Mouse (Mus musculus) adrenal gland, adult 8-10 months (tissue): ENCODE measurements around the gene Sgcd. TPM values are rescaled to one million over a fixed set of nuclear protein-coding genes. Genes with fewer than 3 reads are reported as not detected.

Experiments used
- DNase-seq: peaks from one replicate; pipeline ENCODE4 v3.0.0; 2022
- total RNA-seq, 4 experiments: library from RNA; stranded (reverse); gene quantifications; 2 replicates each; pipeline ENCODE4 v1.2.4; 2022

Gene Sgcd
- total RNA-seq, 4 experiments from 2014 or later = 7.8 to 18.0 (median 8.9) TPM

- DNase-seq = no peak
Measured at GRCm38 (mm10) chr11:47264267-47264984, 724.3 kb downstream of the Sgcd start.

- DNase-seq = no peak
Measured at GRCm38 (mm10) chr11:47250301-47250700, 738.5 kb downstream of the Sgcd start.

- DNase-seq = no peak
Measured at GRCm38 (mm10) chr11:47248345-47248893, 740.4 kb downstream of the Sgcd start.

GRCm38 (mm10) chr11:47247703-47248344, 740.9 kb downstream of the Sgcd start:
- DNase-seq = no peak

GRCm38 (mm10) chr11:47242401-47242800, 746.4 kb downstream of the Sgcd start:
- DNase-seq = no peak

GRCm38 (mm10) chr11:47228222-47228621, 760.5 kb downstream of the Sgcd start:
- DNase-seq = no peak

GRCm38 (mm10) chr11:47224148-47224547, 764.6 kb downstream of the Sgcd start:
- DNase-seq = no peak

DNA sequence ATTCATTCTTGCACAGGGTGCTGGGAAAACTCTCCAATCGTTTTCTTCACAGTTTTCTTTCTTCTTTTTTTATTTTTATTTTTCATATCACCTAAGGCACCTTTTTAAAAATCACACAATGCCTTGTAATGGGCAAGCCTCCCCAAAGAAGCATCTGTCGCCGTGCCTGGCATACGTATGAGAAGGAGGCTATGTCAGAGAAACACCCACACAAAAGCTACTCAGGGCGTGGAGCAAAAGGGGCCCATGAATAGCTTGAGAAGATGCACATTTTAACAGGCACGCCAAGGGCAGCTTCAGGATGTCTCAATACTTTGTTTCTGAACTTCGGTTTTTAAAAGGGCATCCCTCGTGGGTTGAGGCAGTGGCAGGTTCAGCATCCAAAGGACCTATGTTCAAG, 777.2 kb downstream of the Sgcd start:
- DNase-seq = no peak

DNA sequence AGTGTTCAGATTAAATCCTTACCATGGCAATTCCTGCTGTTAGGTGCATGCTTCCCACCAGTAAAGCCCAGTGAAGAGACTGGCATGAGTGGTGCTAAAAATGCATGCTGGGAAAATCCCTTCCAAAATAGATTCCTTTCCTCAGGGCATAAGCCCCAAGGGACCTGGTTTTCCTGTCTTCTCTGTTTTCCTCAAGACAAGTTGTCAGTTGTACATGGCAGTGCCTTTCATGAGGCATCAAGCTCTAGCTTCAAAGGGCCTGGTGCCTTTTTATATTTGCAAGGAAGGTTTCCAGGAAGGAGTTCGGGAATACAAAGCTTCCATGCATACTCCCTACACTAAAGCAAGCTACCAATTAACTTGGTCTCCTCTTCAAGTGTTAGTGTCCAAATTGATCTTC, 782.3 kb downstream of the Sgcd start:
- DNase-seq = no peak

DNA sequence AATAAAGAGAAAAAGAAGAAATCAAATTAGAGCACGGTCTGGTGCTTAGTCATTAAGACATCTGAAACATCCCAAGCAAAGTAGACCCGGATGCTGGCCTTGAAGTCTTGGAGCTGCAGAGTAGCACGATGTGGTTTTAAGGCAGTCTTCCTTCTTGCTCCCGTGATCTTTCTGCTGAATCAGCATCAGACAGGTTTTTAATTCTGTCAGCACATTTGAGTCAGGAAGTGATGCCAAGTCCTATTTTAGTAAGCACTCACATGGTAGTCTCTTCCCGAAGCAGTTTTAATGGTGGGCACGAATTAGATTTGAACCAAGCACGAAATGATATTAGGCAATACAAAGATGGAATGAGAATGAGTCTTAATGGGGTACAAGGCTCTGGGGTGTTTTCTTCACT, 789.7 kb downstream of the Sgcd start:
- DNase-seq = no peak

DNA sequence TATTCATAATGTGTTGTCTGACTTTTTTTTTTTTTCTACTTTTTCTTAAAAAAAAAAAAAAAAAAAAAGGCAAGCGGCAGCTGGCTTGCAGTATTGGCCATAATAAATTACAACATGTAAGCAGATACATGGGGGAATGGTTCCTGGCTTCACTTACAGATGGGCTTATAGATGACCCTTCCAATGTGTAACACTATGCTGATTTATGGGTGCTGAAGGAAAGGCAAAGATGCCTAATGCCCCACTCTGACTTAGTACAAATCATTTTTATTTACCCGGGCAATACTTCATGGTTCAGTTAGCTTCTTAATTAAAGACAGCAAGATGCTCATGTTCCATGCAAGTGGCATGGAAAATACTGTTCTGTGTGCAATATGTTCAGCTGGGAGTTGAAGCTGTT, 800.2 kb downstream of the Sgcd start:
- DNase-seq = no peak

GRCm38 (mm10) chr11:47174977-47175376, 813.8 kb downstream of the Sgcd start:
- DNase-seq = no peak

- DNase-seq = no peak
Measured at GRCm38 (mm10) chr11:47170926-47171625, 817.7 kb downstream of the Sgcd start.

DNA sequence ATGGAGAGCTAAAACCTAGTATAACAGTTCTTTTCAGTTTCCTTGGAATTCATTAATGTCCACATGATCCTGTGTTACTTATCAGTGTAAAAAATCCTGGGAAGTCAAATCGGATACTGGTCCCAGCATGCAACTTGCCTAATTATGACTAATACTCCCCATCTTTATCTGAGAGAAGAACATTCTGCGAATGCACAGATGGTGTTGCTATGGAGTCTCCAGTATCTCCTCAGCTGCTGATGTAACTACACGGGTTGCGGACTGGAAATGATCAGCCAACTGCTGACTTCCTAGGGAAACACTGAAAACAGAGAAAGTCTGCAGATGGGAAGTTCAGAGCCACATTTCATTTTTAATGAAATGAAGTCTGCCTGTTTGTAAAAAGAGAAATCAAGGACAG, 821.4 kb downstream of the Sgcd start:
- no peak for DNase-seq

DNA sequence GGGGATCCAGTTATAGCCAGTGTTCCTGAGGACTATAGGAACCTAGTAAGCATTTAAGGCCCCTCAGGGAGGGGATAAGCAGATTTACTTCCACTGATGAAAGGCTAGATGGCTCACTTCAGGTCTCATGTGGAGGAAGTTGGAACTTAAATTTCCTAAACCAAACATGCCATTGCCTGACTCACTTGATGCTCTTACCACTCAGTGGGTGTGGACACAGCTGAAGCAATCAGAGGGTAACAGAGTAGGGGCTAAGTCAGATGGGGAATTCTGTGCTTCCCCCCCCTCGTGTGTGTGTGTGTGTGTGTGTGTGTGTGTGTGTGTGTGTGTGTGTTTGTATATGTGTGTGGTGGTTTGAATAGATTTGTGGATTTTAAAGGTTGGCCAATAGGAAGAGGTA, 830.7 kb downstream of the Sgcd start:
- DNase-seq = no peak

DNA sequence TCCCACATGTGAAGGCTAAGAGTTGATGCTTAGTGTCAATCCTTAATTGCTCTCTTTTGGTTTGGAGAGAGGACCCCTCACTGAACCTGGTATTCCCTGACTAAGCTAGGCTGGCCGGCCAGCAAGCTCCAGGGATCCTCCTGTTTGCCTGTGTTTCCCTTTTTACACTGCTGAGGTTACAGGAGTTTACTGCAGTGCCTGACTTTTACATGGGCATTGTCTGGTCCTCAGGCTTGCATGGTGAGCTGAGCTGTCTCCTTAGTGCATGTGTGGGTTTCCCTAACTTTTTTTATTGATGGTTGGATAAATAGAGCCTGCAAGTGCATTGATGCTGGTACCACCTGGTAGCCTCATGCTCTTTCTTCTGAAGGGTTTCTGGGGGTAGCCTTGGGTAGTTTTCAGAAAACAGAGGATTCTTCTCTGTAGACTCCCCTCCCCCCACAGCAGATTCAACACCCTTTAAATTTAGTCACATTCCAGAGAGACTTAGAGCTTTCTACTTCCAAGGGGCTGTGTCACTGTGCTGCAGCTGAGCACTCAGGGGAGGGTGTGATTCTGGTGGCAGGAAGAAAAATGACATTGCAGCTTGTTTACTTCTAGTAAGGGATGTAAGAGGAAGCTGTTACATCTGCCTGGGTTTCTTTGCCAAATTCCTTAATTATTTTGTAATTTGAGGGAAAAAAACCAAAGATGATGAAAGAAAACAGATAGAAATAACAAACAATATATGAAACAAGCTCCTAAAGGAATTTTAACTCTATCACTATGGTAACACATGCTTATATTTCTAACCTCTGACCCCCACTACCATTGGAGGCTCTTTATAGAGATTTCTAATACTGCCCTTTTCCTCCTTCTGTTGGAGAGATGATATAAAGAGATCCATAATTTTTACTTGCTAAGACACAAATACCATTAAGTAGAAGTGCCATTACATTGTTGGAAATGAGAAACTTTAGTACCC, 831.8 kb downstream of the Sgcd start:
- no peak for DNase-seq

- DNase-seq = no peak
Measured at GRCm38 (mm10) chr11:47154837-47155430, 833.8 kb downstream of the Sgcd start.

DNA sequence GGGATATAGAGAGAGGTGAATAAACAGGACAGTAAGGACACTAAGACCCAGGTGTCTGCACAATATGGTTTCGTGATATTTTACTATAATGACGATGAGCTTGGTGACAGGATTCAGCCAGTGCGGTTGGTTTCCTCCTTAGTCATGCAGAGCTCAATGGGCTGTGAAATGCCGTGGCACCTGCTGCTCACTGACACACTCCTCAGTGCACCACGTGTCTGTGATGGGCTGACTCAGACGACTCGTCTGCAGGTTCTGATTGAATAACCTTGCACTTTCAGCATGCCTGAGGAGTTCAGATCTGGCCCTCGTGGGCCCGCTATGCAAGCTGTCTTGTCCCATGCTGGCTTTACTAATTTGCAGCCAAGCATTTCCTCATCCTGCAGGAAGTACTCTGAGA, 839.2 kb downstream of the Sgcd start:
- DNase-seq = no peak

- DNase-seq = no peak
Measured at GRCm38 (mm10) chr11:47139867-47140266, 848.9 kb downstream of the Sgcd start.

- no peak for DNase-seq
Measured at GRCm38 (mm10) chr11:47139271-47139670, 849.5 kb downstream of the Sgcd start.

DNA sequence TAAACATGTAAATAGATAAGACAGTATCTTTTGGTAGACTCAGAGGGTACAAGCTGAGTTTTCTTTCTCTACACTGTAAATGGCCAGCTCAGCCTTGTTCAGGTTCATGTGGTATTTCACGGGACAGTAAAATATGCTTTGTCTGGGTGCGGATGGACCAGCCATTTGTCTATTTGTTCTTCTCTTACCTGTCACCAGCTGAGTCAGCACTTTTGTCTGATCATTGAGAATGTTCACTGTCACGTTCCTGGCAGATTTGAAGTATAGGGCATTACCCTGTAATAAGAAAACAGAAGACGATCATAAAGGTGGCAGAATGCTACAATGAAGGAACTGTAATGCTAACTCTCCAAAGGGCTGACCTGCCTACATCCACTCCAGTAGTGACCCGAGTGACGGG, 856.4 kb downstream of the Sgcd start:
- no peak for DNase-seq

DNA sequence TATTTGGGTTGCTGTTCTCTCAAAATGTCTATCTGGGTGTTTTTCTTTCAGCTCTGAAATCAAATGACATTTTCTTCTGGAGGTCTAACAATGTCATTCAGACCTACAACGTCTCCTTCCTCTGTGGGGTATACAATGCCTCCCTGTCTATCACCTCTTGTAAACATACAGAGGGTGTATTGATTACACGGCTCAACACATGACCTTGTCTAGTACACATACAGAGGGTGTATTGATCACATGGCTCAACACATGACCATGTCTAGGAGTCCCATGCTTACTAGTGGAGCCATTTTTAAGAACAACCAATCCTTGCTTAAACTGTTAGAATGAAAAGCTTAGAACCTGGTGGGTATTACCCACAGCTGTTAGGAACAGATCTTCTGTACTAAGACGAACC, 858.3 kb downstream of the Sgcd start:
- no peak for DNase-seq
